Mouse (Mus musculus): ENCODE measurements around the gene Atcay. TPM values are rescaled to one million over a fixed set of nuclear protein-coding genes. Genes with fewer than 3 reads are reported as not detected.
A peak's percentile ranks its signal among the peaks of the same experiment; 100 is the strongest.

Atcay gene
- polyA plus RNA-seq, 1 experiment from 2014 or later: 1.7 TPM

DNA sequence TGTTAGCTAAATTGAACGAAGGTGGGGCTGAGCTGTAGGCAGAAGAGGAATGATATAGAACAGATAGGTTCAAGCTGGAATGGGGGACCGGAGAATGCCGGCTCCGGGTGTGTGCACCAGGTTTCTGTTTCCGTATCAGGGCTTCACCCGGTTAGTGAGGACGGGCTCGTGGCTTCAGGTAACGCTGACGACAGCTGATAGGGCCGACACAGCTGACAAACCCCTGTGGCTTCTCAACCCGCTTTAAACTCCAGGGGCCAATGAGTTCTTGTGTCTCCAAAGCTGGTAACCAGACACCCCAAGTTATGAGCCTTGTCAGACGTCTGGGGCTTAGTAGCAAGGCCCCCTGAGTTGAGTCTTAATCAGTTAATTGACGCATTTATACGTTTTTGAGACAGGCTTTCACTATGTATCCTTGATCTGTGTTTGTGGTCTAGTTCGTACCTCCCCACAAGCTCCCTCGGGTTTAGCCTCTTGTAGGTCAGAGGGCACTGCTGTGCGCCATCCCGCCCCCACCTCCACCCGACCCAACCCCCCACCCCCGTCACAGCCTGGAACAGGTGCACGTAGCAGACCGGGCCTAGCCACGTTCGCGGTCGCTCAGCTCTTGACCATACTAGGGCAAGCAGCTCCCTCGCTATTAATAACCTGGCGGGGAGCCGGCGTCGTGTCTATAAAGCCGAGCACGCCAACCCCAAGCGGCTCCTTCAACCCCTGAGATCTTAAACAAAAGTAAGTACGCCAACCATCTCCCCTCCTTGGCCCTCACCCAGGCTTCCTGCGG, 36.5 kb downstream of the Atcay start:
- Histone ChIP-seq H3K4me1 (replicated peaks) (peaks cover 25% of the 10 kb centered on the region), H3K9me3 (no peaks in the 10 kb centered on the region), H3K27me3 (replicated peaks) (peaks cover 16% of the 10 kb centered on the region), H3K36me3 (peaks cover 11% of the 10 kb centered on the region; the same call in 1 of the 2 replicates), H3K4me3 (replicated peaks) (peak overlapping the region; percentile 9; the same call in 1 of the 2 replicates), H3K4me2 (replicated peaks) (peak overlapping the region; percentile 41), H3K27ac (peak overlapping the region; percentile 48), H3K9ac (peak overlapping the region; percentile 14; the same call in 1 of the 2 replicates)
- WGBS: 13% methylated on average over 37 of the region's 37 CpGs
- ATAC-seq: no peak

DNA sequence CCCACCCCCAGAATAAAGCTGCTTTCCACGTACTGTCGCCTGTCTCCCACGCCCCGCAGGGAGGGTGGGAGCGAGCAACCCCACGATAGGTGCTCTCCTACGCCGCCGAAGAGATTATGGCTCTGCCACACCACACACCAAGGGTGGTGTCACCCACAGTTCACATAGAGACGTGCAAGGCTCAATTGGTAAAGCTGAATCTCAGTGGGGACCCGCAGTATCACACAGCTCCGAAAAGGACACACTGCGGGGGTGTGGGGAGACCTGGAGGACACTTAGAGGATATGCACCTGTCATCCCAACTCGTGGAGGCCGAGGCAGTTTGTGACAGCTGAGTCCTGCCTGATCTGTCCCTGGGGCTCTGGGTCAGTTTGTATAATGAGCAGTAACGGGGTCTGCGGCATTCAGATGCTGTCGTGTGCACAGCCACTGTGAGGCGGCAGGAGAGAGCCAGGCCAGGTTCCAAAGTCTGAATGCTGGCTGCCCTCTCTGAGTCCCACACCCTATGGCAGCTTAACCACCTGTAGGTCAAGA, 37.6 kb downstream of the Atcay start:
- Histone ChIP-seq H3K27me3 (replicated peaks) (peaks cover 16% of the 10 kb centered on the region), H3K4me1 (replicated peaks) (peaks cover 25% of the 10 kb centered on the region), H3K4me3 (replicated peaks) (peak overlapping the region; percentile 63), H3K36me3 (peaks cover 11% of the 10 kb centered on the region; the same call in 1 of the 2 replicates), H3K27ac (peak overlapping the region; percentile 93), H3K9ac (peak overlapping the region; percentile 78), H3K9me3 (no peaks in the 10 kb centered on the region), H3K4me2 (replicated peaks) (peak overlapping the region; percentile 91)
- WGBS: 6% methylated on average over 19 of the region's 19 CpGs
- ATAC-seq: peak; percentile 39

DNA sequence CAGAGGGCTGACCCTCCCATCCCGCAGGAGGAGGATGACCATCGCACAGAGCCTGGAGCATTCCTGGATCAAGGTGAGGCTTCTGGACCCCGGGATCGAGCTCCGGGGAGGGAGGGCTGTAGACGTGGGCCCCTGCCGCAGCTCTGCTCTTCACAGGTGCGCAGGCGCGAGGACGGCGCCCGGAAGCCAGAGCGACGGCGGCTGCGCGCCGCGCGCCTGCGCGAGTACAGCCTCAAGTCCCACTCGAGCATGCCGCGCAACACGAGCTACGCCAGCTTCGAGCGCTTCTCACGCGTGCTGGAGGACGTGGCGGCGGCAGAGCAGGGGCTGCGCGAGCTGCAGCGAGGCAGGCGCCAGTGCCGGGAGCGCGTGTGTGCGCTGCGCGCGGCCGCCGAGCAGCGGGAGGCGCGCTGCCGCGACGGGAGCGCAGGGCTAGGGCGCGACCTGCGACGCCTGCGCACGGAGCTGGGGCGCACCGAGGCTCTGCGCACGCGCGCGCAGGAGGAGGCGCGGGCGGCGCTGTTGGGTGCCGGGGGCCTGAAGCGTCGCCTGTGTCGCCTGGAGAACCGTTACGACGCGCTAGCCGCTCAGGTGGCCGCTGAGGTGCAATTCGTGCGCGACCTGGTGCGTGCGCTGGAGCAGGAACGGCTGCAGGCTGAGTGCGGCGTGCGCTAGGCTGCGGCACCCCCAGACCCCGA, 38.2 kb downstream of the Atcay start:
- Histone ChIP-seq H3K36me3 (peaks cover 11% of the 10 kb centered on the region; the same call in 1 of the 2 replicates), H3K9me3 (no peaks in the 10 kb centered on the region), H3K4me1 (replicated peaks) (peaks cover 25% of the 10 kb centered on the region), H3K27ac (peak overlapping the region; percentile 93), H3K4me2 (replicated peaks) (peak overlapping the region; percentile 91), H3K4me3 (replicated peaks) (peak overlapping the region; percentile 63), H3K9ac (peak overlapping the region; percentile 78), H3K27me3 (replicated peaks) (peaks cover 16% of the 10 kb centered on the region)
- WGBS: 1% methylated on average over 85 of the region's 93 CpGs
- peak; percentile 92 for ATAC-seq

DNA sequence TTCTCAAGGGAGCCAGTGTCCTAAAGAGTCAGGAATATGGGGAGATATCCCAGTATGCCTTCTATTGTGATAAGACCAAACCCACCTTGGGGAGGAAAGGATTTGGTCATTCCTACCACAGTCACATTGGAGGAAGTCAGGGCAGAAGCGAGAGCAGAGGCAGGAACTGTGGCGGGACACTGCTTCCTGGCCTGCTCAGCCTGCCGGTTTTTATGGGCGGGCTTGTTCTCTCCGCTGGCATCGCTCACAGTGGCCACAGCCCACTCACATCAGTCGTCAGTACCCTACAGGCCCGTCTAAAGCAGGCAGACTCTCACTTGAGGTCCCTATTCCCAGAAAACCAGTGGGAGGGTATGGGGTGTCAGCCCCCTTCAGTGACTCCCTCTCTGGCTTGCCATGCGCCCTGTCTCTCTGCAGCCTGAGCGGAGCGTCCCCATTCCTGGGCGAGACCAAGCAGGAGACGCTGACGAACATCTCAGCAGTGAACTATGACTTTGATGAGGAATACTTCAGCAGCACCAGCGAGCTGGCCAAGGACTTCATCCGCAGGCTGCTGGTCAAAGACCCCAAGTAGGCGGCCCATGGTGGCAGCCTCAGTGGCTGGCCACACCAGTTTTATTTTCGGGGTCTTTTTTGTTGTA, 39.2 kb downstream of the Atcay start:
- no peak for ATAC-seq
- Histone ChIP-seq H3K27me3 (replicated peaks) (peaks cover 16% of the 10 kb centered on the region), H3K4me1 (replicated peaks) (peaks cover 25% of the 10 kb centered on the region), H3K4me3 (replicated peaks) (no peak overlapping the region), H3K27ac (peak overlapping the region; percentile 37; the same call in 1 of the 2 replicates), H3K9me3 (no peaks in the 10 kb centered on the region), H3K4me2 (replicated peaks) (peak overlapping the region; percentile 91), H3K9ac (no peak overlapping the region), H3K36me3 (peaks cover 15% of the 10 kb centered on the region; the same call in 1 of the 2 replicates)
- 88% methylated on average over 18 of the region's 18 CpGs for WGBS

DNA sequence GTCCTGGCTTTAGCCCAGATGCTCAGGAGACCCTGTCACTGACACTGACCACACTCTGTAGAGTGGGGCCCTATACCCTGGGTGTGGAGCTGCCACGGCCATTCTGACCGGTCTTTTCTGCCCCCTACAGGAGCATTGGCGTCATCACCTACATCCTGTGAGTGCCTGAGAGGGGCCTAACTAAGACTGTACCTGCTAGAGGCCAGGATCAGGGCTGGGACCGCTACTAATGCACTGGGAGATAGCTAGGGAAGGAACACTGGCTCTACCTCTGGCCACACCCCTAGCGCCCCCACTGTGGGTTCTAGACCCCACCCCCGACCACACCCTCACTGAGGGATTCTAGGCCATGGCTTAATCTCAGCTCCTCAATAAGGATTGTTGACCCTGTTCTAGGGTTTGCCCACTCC, 39.7 kb downstream of the Atcay start:
- peaks cover 25% of the 10 kb centered on the region for H3K4me1 ChIP-seq (replicated peaks)
- H3K27me3 ChIP-seq (replicated peaks): peaks cover 16% of the 10 kb centered on the region
- H3K27ac ChIP-seq: peak overlapping the region; percentile 37; the same call in 1 of the 2 replicates
- no peak overlapping the region for H3K4me3 ChIP-seq (replicated peaks)
- H3K9ac ChIP-seq: no peak overlapping the region
- no peak for ATAC-seq
- H3K36me3 ChIP-seq: peaks cover 15% of the 10 kb centered on the region; the same call in 1 of the 2 replicates
- 61% methylated on average over 6 of the region's 6 CpGs for WGBS
- H3K9me3 ChIP-seq: no peaks in the 10 kb centered on the region
- no peak overlapping the region for H3K4me2 ChIP-seq (replicated peaks)

DNA sequence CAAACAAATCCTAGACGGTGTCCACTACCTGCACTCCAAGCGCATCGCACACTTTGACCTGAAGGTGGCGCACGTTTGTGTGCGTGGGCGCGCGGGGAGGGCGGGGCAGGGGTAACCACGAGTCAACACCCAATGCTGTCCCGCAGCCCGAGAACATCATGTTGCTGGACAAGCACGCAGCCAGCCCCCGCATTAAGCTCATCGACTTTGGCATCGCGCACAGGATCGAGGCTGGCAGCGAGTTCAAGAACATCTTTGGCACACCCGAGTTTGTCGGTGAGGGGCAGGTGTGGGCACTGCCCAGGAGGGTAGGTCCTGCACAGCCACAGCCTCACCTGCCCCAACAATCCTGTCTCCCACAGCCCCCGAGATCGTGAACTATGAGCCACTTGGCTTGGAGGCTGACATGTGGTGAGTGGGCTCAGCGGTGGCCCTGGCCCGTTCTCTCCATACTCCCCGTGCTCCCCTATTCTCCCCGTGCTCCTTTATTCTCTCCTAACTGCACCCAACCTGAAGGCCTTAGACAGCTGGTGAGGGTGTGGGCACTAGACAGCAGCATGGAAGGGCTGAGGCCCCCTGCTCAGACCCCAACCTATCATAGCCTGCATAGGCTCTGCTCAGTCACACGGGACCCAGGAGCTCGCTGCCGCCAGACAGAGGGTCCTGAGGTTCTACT, 40.3 kb downstream of the Atcay start:
- ATAC-seq: no peak
- 70% methylated on average over 31 of the region's 31 CpGs for WGBS

DNA sequence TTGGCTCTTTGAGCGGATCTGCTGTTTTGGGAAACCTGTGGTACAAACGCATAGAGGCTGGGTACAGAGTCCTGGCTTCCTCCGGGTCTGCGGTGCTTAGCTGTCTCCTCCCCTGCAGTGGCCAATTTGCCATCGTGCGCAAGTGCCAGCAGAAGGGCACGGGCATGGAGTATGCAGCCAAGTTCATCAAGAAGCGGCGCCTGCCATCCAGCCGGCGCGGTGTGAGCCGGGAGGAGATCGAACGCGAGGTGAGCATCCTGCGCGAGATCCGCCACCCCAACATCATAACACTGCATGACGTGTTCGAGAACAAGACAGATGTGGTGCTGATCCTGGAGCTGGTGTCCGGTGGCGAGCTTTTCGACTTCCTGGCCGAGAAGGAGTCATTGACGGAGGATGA, 40.8 kb downstream of the Atcay start:
- H3K27ac ChIP-seq: no peak overlapping the region
- H3K9ac ChIP-seq: no peak overlapping the region
- 83% methylated on average over 26 of the region's 26 CpGs for WGBS
- H3K9me3 ChIP-seq: no peaks in the 10 kb centered on the region
- no peak overlapping the region for H3K4me3 ChIP-seq (replicated peaks)
- ATAC-seq: no peak
- peaks cover 10% of the 10 kb centered on the region for H3K27me3 ChIP-seq (replicated peaks)
- peaks cover 15% of the 10 kb centered on the region; the same call in 1 of the 2 replicates for H3K36me3 ChIP-seq
- H3K4me1 ChIP-seq (replicated peaks): peaks cover 31% of the 10 kb centered on the region
- no peak overlapping the region for H3K4me2 ChIP-seq (replicated peaks)

More for the DNA sequence above, 40.3 kb downstream of the Atcay start:
- Histone ChIP-seq H3K36me3 (peaks cover 15% of the 10 kb centered on the region; the same call in 1 of the 2 replicates), H3K9ac (no peak overlapping the region), H3K9me3 (no peaks in the 10 kb centered on the region), H3K4me1 (replicated peaks) (peaks cover 25% of the 10 kb centered on the region), H3K4me2 (replicated peaks) (no peak overlapping the region), H3K27me3 (replicated peaks) (peaks cover 16% of the 10 kb centered on the region), H3K4me3 (replicated peaks) (no peak overlapping the region), H3K27ac (0 out of 2 replicates have a peak overlapping the region, but pooled peaks have one; percentile 37)

DNA sequence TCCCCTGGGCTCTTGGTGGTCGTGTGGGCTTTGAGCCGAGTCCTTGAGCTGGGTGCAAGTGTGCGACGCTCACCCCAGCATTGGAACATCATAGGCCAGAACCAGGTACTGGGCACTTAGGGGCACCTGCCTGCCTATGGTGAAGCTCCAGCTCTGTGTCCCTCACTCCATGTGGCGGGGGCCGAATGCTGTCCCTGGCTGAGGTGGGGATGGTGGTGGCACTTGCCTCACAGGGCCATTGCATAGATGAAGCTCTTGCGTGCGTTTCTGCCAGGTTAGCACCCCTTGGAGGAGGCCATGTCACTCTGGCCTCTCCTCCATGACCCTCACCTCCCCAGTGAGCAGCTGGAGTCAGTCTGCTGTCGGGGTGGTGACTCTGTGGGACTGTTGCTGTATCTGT, 43.5 kb downstream of the Atcay start:
- no peak for ATAC-seq
- Histone ChIP-seq H3K9ac (no peak overlapping the region), H3K9me3 (no peaks in the 10 kb centered on the region)

DNA sequence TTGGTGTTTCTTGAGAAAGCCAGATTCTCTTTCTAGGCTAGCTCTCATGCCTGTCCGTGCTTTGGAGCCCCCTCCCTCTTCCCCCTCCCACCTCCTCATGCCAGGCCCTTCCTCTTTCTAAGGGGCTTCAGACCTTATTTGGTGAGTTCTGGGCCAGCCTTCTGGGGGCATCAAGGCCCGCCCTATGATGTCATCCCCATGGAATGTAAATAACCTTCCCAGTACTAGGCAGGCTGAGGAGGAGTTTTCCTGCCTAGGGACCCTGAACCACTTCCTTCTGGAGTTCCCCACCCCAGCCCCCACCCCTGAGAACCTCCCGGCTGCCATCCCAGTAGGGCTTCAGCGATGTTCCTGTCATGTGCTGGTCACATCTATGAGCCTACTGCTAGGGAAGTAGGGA, 45.9 kb downstream of the Atcay start:
- H3K36me3 ChIP-seq: peaks cover 38% of the 10 kb centered on the region

More for the DNA sequence above, 43.5 kb downstream of the Atcay start:
- H3K4me2 ChIP-seq (replicated peaks): no peak overlapping the region
- H3K4me1 ChIP-seq (replicated peaks): peaks cover 36% of the 10 kb centered on the region
- H3K27me3 ChIP-seq (replicated peaks): no peaks in the 10 kb centered on the region
- H3K27ac ChIP-seq: no peak overlapping the region
- peaks cover 23% of the 10 kb centered on the region for H3K36me3 ChIP-seq
- no peak overlapping the region for H3K4me3 ChIP-seq (replicated peaks)
- 93% methylated on average over 9 of the region's 9 CpGs for WGBS

DNA sequence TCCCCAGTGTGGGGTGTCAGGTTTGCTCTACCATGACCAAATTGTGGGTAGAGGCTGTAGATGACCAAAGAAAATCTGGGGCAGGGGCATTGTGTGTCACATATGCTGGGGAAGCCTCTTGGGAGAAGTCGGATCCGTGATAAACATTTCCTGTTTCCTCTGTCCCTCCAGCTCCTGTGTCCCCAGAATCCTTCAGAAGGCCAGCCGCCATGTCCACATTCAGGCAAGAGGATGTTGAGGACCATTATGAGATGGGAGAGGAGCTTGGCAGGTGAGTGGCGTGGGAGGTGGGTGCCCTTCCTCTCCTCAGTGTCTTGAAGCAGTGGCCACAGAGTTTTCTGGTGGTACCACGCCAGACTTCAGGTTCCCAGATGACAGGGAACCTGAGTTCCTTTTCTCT, 46.8 kb downstream of the Atcay start, which contains the start of gene 4930442H23Rik:
Gene 4930442H23Rik (minus strand): TSS at position 45 of the 400 bp plus-strand sequence.
- Histone ChIP-seq H3K4me3 (replicated peaks) (peak within 1 kb of the TSS; percentile 72), H3K9ac (peak within 1 kb of the TSS; percentile 69), H3K9me3 (no peaks in the 10 kb centered on the region), H3K27me3 (replicated peaks) (no peaks in the 10 kb centered on the region), H3K27ac (peak within 1 kb of the TSS; percentile 91), H3K4me2 (replicated peaks) (peak within 1 kb of the TSS; percentile 57), H3K36me3 (peaks cover 46% of the 10 kb centered on the region), H3K4me1 (replicated peaks) (peaks cover 37% of the 10 kb centered on the region)
- 78% methylated on average over 5 of the region's 5 CpGs for WGBS
- ATAC-seq: no peak

More for the DNA sequence above, 45.9 kb downstream of the Atcay start:
- ATAC-seq: peak; percentile 14; the same call in 1 of the 2 replicates
- Histone ChIP-seq H3K4me3 (replicated peaks) (0 out of 2 replicates have a peak overlapping the region, but pooled peaks have one; percentile 0), H3K9me3 (no peaks in the 10 kb centered on the region), H3K4me1 (replicated peaks) (peaks cover 32% of the 10 kb centered on the region), H3K27ac (peak overlapping the region; percentile 89), H3K9ac (peak overlapping the region; percentile 69; the same call in 1 of the 2 replicates), H3K4me2 (replicated peaks) (peak overlapping the region; percentile 57), H3K27me3 (replicated peaks) (no peaks in the 10 kb centered on the region)
- whole genome bisulfite sequencing: 4% methylated on average over 4 of the region's 4 CpGs

All from intestine, embryonic 15.5 days (tissue).